ENCODE assay signal across 11 mouse cellular contexts in the genomic region with DNA sequence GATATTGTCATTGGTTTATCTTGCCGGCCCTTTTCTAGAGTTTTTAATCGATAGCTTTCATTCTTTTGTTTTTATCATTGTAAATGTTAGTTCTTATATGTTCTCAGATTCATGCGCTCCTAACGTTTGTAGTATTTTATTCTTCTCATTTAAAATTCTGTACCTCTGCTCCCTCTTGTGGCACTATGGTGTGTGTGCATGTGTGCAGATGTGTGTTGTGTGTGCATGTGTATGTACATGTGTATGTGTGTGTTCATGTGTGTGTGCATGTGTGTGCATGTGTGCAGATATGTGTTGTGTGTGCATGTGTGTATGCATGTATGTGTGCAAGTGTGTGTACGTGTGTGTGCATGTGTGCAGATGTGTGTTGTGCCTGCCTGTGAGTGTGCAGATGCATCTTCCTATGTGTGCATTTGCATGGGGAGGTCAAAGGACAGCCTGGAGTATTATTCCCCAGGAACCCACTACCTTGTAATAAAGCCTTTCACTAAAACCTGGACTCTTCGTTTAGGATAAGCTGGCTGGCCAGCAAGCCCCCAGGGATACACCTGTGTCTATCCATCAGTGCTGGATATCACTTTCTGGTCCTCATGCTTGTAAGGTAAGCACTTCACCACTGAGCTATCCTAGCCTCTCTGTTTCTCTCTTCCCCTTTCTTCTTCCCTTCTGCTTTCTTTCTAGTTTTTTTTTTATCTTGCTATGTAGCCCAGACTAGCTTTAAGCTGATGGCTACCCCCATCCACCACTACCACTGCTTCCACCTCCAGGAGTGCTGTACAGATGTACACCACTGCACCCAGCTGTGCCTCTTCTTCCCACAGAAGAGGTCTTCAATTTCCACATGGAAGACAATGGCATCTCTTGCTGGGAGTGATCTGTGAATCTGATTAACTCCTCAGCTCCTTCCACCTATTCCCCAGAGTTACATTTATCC. TPM values are rescaled to one million over a fixed set of nuclear protein-coding genes. Genes with fewer than 3 reads are reported as not detected.
A peak's percentile ranks its signal among the peaks of the same experiment; 100 is the strongest.
DNase-seq lines count a peak whose midpoint lies in the region; ATAC-seq and TF ChIP-seq lines count a peak whose summit lies in the region.
"Had no signal": no experiment of that assay in that cellular context is flagged by ENCODE, and none has a peak within 500 bp of the region (broad histone marks: within the 10 kb centered on the region; RNA-seq: fewer than 3 reads in every experiment).

No protein-coding gene starts in this region.

- TF ChIP-seq CTCF in liver, adult 2 months (IDR thresholded peaks at IDR 0.05; ENCODE audit: low read depth, low read length): no peak
- peak; percentile 6 to 54; a peak in 2 of 4 replicates for TF ChIP-seq CTCF in CH12.LX (conservative IDR thresholded peaks at IDR 0.05 in 1 of 2, IDR thresholded peaks at IDR 0.05 in 1 of 2; ENCODE audit: low read depth in 2 of 2, low read length in 2 of 2)

- in situ Hi-C loops in CH12.LX (cut with MboI; ENCODE audit: low pct_ligation_motif_present, low pct_unique_long_range_greater_than_20kb, low sequenced_read_pairs): no loop called here

- TF ChIP-seq POLR2A in liver, adult 2 months (IDR thresholded peaks at IDR 0.05; ENCODE audit: extremely low read depth, insufficient read depth, low read length): no peak
- no peak for TF ChIP-seq POLR2A in CH12.LX (IDR thresholded peaks at IDR 0.05; ENCODE audit: low read depth, low read length)

- ATAC-seq in liver, embryonic 12.5 days: no peak
- no peak for ATAC-seq in liver, embryonic 13.5 days (ENCODE audit: low read depth)

- no peaks in the 10 kb centered on the region for H3K9me3 ChIP-seq in liver, embryonic 12.5 days (replicated peaks)
- H3K9me3 ChIP-seq in CH12.LX (replicated peaks; ENCODE audit: low read length): no peaks in the 10 kb centered on the region
- no peaks in the 10 kb centered on the region for H3K9me3 ChIP-seq in liver, embryonic 13.5 days (replicated peaks)
- H3K9me3 ChIP-seq: limb, embryonic 12.5 days had no signal

- WGBS in liver, adult 2 months: 71% methylated on average over 6 of the region's 6 CpGs
- 60% methylated on average over 6 of the region's 6 CpGs for WGBS in liver, embryonic 12.5 days (ENCODE audit: insufficient replicate concordance)
- 56% methylated on average over 6 of the region's 6 CpGs for WGBS in liver, embryonic 13.5 days (ENCODE audit: insufficient replicate concordance)

- no peaks in the 10 kb centered on the region for H3K27me3 ChIP-seq in liver, adult 2 months (ENCODE audit: control insufficient read depth, insufficient read depth, low read length)
- no peaks in the 10 kb centered on the region; the same call in 1 of the 2 replicates for H3K27me3 ChIP-seq in liver, embryonic 12.5 days (replicated peaks)
- H3K27me3 ChIP-seq in CH12.LX (replicated peaks): peaks cover 34% of the 10 kb centered on the region
- H3K27me3 ChIP-seq in liver, embryonic 13.5 days: 0 out of 2 replicates have a peak, but pooled peaks cover 2% of the 10 kb centered on the region

- DNase-seq in heart, adult 11 months: peak; percentile 75
- no peak for DNase-seq in heart, adult 8-10 months (ENCODE audit: low spot score)
- DNase-seq in liver, adult 2 months (ENCODE audit: extremely low read depth, low read depth, low spot score): peak; percentile 16
- no peak for DNase-seq in CH12.LX (ENCODE audit: extremely low read depth)
- DNase-seq in liver, embryonic 13.5 days: peak; percentile 27
- no peak for DNase-seq in T-cell, adult 2 months (ENCODE audit: low spot score)
- DNase-seq in cerebellum, adult 11-12 months: no peak
- DNase-seq: right cerebral cortex, postnatal 14 days had no signal

- no peak overlapping the region for H3K27ac ChIP-seq in liver, adult 2 months (replicated peaks; ENCODE audit: insufficient read depth, low read depth, low read length)
- H3K27ac ChIP-seq in liver, embryonic 12.5 days: no peak overlapping the region
- H3K27ac ChIP-seq in CH12.LX (ENCODE audit: insufficient read depth, low read depth): no peak overlapping the region
- 0 out of 2 replicates have a peak overlapping the region, but pooled peaks have one; percentile 95 for H3K27ac ChIP-seq in liver, embryonic 13.5 days
- H3K27ac ChIP-seq: limb, embryonic 12.5 days had no signal

- TF ChIP-seq RAD21 in CH12.LX (IDR thresholded peaks at IDR 0.05; ENCODE audit: low read depth, low read length): peak; percentile 16

- no peak overlapping the region for H3K9ac ChIP-seq in liver, adult 2 months (ENCODE audit: low read depth, low read length)
- H3K9ac ChIP-seq in liver, embryonic 12.5 days: no peak overlapping the region
- no peak overlapping the region for H3K9ac ChIP-seq in CH12.LX (ENCODE audit: insufficient read depth, low read depth)
- H3K9ac ChIP-seq in liver, embryonic 13.5 days: no peak overlapping the region
- H3K9ac ChIP-seq: limb, embryonic 12.5 days had no signal

- dilution Hi-C loops in CH12.LX (cut with MboI; ENCODE audit: extremely low pct_ligation_motif_present, extremely low pct_unique_long_range_greater_than_20kb, low sequenced_read_pairs): no loop called here

- H3K36me3 ChIP-seq in liver, adult 2 months (ENCODE audit: control insufficient read depth, insufficient read depth, low read length): peaks cover 3% of the 10 kb centered on the region; the same call in 1 of the 2 replicates
- H3K36me3 ChIP-seq in liver, embryonic 12.5 days: peaks cover 13% of the 10 kb centered on the region
- H3K36me3 ChIP-seq in CH12.LX (replicated peaks in 1 of 2; ENCODE audit: control insufficient read depth in 1 of 2, insufficient read depth in 1 of 2, low read length in 1 of 2): no peaks in the 10 kb centered on the region
- peaks cover 11% of the 10 kb centered on the region for H3K36me3 ChIP-seq in liver, embryonic 13.5 days

- H3K79me2 ChIP-seq in liver, adult 2 months (ENCODE audit: control insufficient read depth, insufficient read depth, low read length): no peaks in the 10 kb centered on the region
- no peaks in the 10 kb centered on the region for H3K79me2 ChIP-seq in CH12.LX (replicated peaks; ENCODE audit: control insufficient read depth, extremely low read depth, insufficient read depth, poor library complexity, severe bottlenecking)

- H3K4me2 ChIP-seq in liver, embryonic 12.5 days: no peak overlapping the region
- H3K4me2 ChIP-seq in CH12.LX (ENCODE audit: insufficient read depth, low read depth, poor library complexity, severe bottlenecking): no peak overlapping the region
- no peak overlapping the region for H3K4me2 ChIP-seq in liver, embryonic 13.5 days
- H3K4me2 ChIP-seq: limb, embryonic 12.5 days had no signal

- no peak for TF ChIP-seq EP300 in CH12.LX (IDR thresholded peaks at IDR 0.05; ENCODE audit: low read length)

- peaks cover 7% of the 10 kb centered on the region for H3K4me1 ChIP-seq in liver, adult 2 months (ENCODE audit: control insufficient read depth, insufficient read depth, low read length)
- peaks cover 76% of the 10 kb centered on the region for H3K4me1 ChIP-seq in liver, embryonic 12.5 days
- H3K4me1 ChIP-seq in CH12.LX (ENCODE audit: control insufficient read depth in 1 of 2, insufficient read depth in 2 of 2): peaks cover 4 to 8% of the 10 kb centered on the region in 2 experiments; a peak in 3 of 4 replicates
- peaks cover 79% of the 10 kb centered on the region for H3K4me1 ChIP-seq in liver, embryonic 13.5 days (replicated peaks)

- no peak overlapping the region for H3K4me3 ChIP-seq in liver, adult 2 months (ENCODE audit: insufficient read depth, low read depth, low read length)
- H3K4me3 ChIP-seq in liver, embryonic 12.5 days: no peak overlapping the region
- no peak overlapping the region for H3K4me3 ChIP-seq in CH12.LX (replicated peaks in 1 of 3; ENCODE audit: low read depth in 2 of 3, low read length in 2 of 3, poor library complexity in 1 of 3)
- H3K4me3 ChIP-seq in liver, embryonic 13.5 days (replicated peaks): no peak overlapping the region
- H3K4me3 ChIP-seq: erythroblast, embryonic 14.5 days; limb, embryonic 12.5 days had no signal

TF ChIP-seq in CH12.LX, 34 proteins besides CTCF, POLR2A, EP300 and RAD21:
- no peak for TF ChIP-seq ZNF384 (IDR thresholded peaks at IDR 0.05; ENCODE audit: low read depth, low read length)
- no peak for TF ChIP-seq PAX5 (IDR thresholded peaks at IDR 0.05; ENCODE audit: low read length)
- TF ChIP-seq SMC3 (IDR thresholded peaks at IDR 0.05; ENCODE audit: low read depth, low read length): peak; percentile 19; the same call in 1 of the 2 replicates
- TF ChIP-seq MAZ (IDR thresholded peaks at IDR 0.05; ENCODE audit: low read depth, low read length): no peak
- no peak for TF ChIP-seq BHLHE40 (IDR thresholded peaks at IDR 0.05; ENCODE audit: low read depth, low read length)

RNA-seq across cellular contexts. Expression of a gene that starts 2.1 kb away (rescaled TPM):
- 10 to 100 TPM; 31.4 to 34.5 (median 32.2) TPM for total RNA-seq in heart, adult 8-10 months (2022)
- 9.7 and 10.1 TPM in 2 replicates for total RNA-seq in liver, adult 2 months (2014; rRNA removed)
- 3.6 and 3.8 TPM in 2 replicates for polyA plus RNA-seq in liver, adult 2 months (2012; rRNA removed)
- polyA plus RNA-seq in liver, embryonic 12.5 days (2016; fragmentation: Nextera tagmentation; extraction: Ambion mirVana): 32.5 and 33.9 TPM in 2 replicates
- 4.2 TPM in 2 replicates for total RNA-seq in CH12.LX (2012; rRNA removed)
- total RNA-seq in CH12.LX (2014; rRNA removed): 3.7 and 4.0 TPM in 2 replicates
- 3.3 and 3.7 TPM in 2 replicates for polyA plus RNA-seq in CH12.LX (2012; ENCODE audit: insufficient read length, low read depth)
- 18.4 and 21.6 TPM in 2 replicates for polyA plus RNA-seq in liver, embryonic 13.5 days (2015; fragmentation: Nextera tagmentation; extraction: Ambion mirVana)

RNA-seq across cellular contexts. Expression of a gene that starts 48.3 kb away (rescaled TPM):
- total RNA-seq in heart, adult 8-10 months (2022): 10 to 100 TPM; 21.2 to 25.2 (median 21.8) TPM
- 101 and 111 TPM in 2 replicates for total RNA-seq in liver, adult 2 months (2014; rRNA removed)
- polyA plus RNA-seq in liver, adult 2 months (2012; rRNA removed): 94.3 and 96.5 TPM in 2 replicates
- polyA plus RNA-seq in liver, embryonic 12.5 days (2016; fragmentation: Nextera tagmentation; extraction: Ambion mirVana): 35.9 and 36.4 TPM in 2 replicates
- 129 and 150 TPM in 2 replicates for total RNA-seq in CH12.LX (2012; rRNA removed)
- 229 and 235 TPM in 2 replicates for total RNA-seq in CH12.LX (2014; rRNA removed)
- polyA plus RNA-seq in CH12.LX (2012; ENCODE audit: insufficient read length, low read depth): 118 and 122 TPM in 2 replicates
- 32.6 and 35.2 TPM in 2 replicates for polyA plus RNA-seq in liver, embryonic 13.5 days (2015; fragmentation: Nextera tagmentation; extraction: Ambion mirVana)

Comparison
In these comparisons a context has a peak if more than half of its experiments do, and no peak if none do; other contexts are left out.
1. DNase-seq: peak in heart, adult 11 months (single experiment), liver, adult 2 months (single experiment) and liver, embryonic 13.5 days (single experiment); none in heart, adult 8-10 months (single experiment), CH12.LX (single experiment), T-cell, adult 2 months (single experiment) and cerebellum, adult 11-12 months (single experiment).